Mouse (Mus musculus): ENCODE results near the gene Lipc.

GRCm38 (mm10) chr9:70938850-70939249 lies 13.2 kb downstream of the Lipc start:
- TF ChIP-seq CTCF (IDR thresholded peaks at IDR 0.05; ENCODE audit: borderline replicate concordance, control insufficient read depth, extremely low read depth, insufficient read depth, low read length, poor library complexity) (no peak), POLR2A (IDR thresholded peaks at IDR 0.05; ENCODE audit: control insufficient read depth, extremely low read depth, insufficient read depth, low read length, poor library complexity) (no peak)

Data from thymus, adult 2 months (tissue).